Mouse (Mus musculus) bone marrow macrophage, adult 2 months (primary cell): ENCODE data around the gene Afap1. TPM values are rescaled to one million over a fixed set of nuclear protein-coding genes. Genes with fewer than 3 reads are reported as not detected.

Experiments
- H3K27ac ChIP-seq: 2 replicates; pipeline ENCODE4 v1.5.1; 2012; ENCODE audit warnings: low read depth, low read length; ENCODE audit not compliant: insufficient read depth
- H3K4me1 ChIP-seq: 2 replicates; pipeline ENCODE4 v1.6.1; 2012; ENCODE audit warnings: low read length; ENCODE audit not compliant: control insufficient read depth, insufficient read depth
- H3K4me3 ChIP-seq: 2 replicates; pipeline ENCODE4 v1.5.1; 2012; ENCODE audit warnings: mild to moderate bottlenecking, low read length, moderate library complexity; ENCODE audit not compliant: insufficient read depth
- CTCF ChIP-seq: IDR thresholded peaks from 2 replicates; pipeline ENCODE4 v1.5.1; 2012; ENCODE audit warnings: low read depth, mild to moderate bottlenecking, low read length, moderate library complexity
- POLR2A ChIP-seq: IDR thresholded peaks from 2 replicates; pipeline ENCODE4 v1.6.1; 2012; ENCODE audit warnings: mild to moderate bottlenecking, low read depth, low read length, borderline replicate concordance
- polyA plus RNA-seq: library from polyadenylated mRNA; stranded (reverse); fragments of >200 nt; gene quantifications from 2 replicates; pipeline ENCODE4 v1.2.4, GENCODE M21; 2012; ENCODE audit not compliant: missing spikeins, insufficient read depth, insufficient read length

Afap1 gene
- polyA plus RNA-seq, 1 experiment = 2.0 TPM

DNA sequence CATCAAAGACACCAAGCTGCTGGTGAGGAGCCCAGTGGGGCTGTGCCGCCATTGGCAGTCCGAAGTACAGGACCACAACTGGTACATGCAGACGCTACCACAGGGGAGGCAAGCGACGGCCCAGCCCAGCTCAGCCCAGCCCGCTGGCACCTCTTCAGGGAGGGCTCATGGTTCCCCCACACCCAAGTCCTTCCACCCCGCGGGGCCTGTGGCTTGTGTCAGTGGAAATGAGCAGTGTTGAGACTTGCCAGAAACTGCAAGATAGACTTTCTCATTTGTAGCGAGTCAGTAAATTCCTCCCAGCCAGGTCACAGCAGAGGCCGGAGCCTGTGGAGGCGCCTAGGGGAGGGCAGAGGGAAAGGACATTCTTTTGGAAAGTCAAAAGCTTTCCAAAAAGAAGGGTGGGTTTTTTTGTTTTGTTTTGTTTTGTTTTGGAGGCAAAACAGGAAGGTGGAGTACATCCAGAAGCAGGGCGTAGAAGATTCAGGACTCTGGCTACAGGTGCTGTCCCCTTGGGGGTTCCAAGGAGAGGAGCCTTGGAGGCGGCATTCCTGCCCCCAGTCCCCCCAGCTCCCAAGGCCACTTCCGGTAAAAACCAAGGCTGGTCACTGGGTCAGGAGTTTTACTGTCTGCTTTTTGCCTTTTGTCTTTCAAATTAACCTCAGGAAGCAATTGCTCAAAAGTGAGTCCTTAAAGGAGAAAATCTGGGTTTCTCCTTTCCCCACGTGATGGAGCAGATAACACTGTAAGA lies 55.3 kb downstream of the Afap1 start:
- no peaks in the 10 kb centered on the region for H3K4me1 ChIP-seq
- no peak for TF ChIP-seq POLR2A
- no peak for TF ChIP-seq CTCF
- H3K4me3 ChIP-seq = no peak overlapping the region
- no peak overlapping the region for H3K27ac ChIP-seq

- no peak overlapping the region for H3K4me3 ChIP-seq
- H3K4me1 ChIP-seq = no peaks in the 10 kb centered on the region
- no peak overlapping the region for H3K27ac ChIP-seq
- TF ChIP-seq CTCF = no peak
- no peak for TF ChIP-seq POLR2A
Observed at GRCm38 (mm10) chr5:35949061-35949460, 55.9 kb downstream of the Afap1 start.

- TF ChIP-seq CTCF = no peak
- TF ChIP-seq POLR2A = no peak
- Histone ChIP-seq H3K4me3 (no peak overlapping the region), H3K27ac (no peak overlapping the region), H3K4me1 (no peaks in the 10 kb centered on the region)
Observed at GRCm38 (mm10) chr5:35950504-35950903, 57.4 kb downstream of the Afap1 start.

GRCm38 (mm10) chr5:35954055-35954718 lies 61.1 kb downstream of the Afap1 start:
- Histone ChIP-seq H3K27ac (no peak overlapping the region), H3K4me1 (no peaks in the 10 kb centered on the region), H3K4me3 (no peak overlapping the region)
- TF ChIP-seq CTCF (no peak), POLR2A (no peak)

DNA sequence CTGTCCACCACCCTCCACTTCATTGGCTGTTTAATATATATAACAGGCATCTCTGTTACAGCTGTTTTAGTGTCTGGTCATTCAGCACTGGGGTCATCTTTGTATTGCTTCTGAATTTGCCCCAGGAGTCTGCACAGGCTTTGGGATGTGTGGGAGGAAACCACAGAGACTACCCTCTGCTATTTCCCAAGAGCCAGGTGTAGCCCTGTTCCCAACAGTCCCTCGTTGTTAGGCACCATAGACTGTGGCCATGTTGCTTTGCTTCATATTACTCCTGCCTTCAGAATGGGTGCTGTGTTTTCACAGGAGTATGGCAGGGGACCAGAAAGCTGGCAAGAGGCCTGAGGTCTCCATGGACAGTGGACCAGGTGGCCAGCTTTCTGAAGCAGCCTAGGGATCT lies 63.1 kb downstream of the Afap1 start:
- H3K4me3 ChIP-seq = no peak overlapping the region
- TF ChIP-seq POLR2A = no peak
- TF ChIP-seq CTCF = no peak

GRCm38 (mm10) chr5:35958681-35959080 lies 65.6 kb downstream of the Afap1 start:
- TF ChIP-seq POLR2A = no peak
- TF ChIP-seq CTCF = no peak

More for the DNA sequence above, 63.1 kb downstream of the Afap1 start:
- H3K4me1 ChIP-seq = no peaks in the 10 kb centered on the region
- H3K27ac ChIP-seq = no peak overlapping the region

DNA sequence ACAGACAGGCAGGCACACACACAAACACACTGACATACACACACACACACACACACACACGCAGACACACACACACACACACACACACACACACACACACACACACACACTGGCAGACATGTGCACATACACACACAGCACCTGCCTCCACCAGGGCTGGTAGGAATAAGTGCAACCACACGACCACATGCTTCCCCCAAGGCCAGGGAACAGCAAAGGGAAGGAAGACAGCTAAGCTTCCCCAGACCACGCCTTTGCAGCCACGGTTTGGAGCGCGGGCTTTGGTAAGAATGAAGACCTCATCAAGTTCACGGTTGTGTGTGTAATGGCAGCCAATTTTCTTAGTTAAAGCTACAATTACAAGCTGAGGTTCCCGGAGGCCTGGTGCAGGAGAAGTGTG lies 67.0 kb downstream of the Afap1 start:
- TF ChIP-seq CTCF (no peak), POLR2A (no peak)
- H3K4me3 ChIP-seq = no peak overlapping the region
- no peaks in the 10 kb centered on the region for H3K4me1 ChIP-seq
- no peak overlapping the region for H3K27ac ChIP-seq

More at GRCm38 (mm10) chr5:35958681-35959080, 65.6 kb downstream of the Afap1 start:
- Histone ChIP-seq H3K4me1 (no peaks in the 10 kb centered on the region), H3K4me3 (no peak overlapping the region), H3K27ac (no peak overlapping the region)

- H3K27ac ChIP-seq = no peak overlapping the region
- H3K4me3 ChIP-seq = no peak overlapping the region
- H3K4me1 ChIP-seq = no peaks in the 10 kb centered on the region
- TF ChIP-seq CTCF = no peak
Observed at GRCm38 (mm10) chr5:35961271-35961670, 68.2 kb downstream of the Afap1 start.

DNA sequence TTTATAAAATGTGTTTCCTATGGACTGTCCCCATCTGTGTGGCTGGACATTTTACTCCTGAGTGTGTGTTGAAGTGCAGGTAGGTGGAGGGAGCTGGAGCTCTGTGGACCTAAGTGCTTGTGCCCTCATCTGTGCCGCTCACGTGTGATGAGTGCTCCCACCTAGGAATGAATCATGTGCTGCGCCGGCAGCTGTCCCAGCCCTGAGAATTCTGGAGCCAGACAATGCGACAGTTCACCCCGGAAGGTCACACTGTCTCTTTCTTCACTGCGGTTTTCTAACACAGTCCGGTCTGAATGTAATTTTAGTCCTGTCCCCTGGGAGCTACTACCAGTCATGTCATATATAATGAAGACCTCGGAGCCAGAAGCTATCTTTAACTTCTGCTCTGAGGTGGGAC lies 70.5 kb downstream of the Afap1 start:
- no peak overlapping the region for H3K27ac ChIP-seq
- TF ChIP-seq POLR2A (no peak), CTCF (no peak)
- H3K4me3 ChIP-seq = no peak overlapping the region
- no peaks in the 10 kb centered on the region for H3K4me1 ChIP-seq

DNA sequence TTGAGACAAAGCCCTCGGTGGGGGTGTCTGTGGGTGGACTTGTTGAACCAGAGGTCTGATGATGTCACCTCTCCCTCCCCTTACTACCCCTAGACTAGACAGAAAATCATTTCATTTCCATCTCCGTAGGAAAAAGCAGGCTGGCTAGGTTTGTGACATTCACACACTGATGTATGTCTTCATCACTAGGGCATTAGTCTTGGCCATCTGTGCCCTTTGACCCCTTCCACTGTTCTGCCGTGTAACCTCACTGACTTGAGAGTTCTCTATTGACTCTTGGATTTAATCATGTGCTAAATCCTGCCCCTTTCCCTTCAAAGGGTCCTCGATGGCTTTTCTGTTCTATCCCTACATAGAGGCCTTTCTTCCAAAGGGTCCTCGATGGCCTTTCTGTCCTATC lies 71.9 kb downstream of the Afap1 start:
- TF ChIP-seq CTCF (no peak), POLR2A (no peak)
- Histone ChIP-seq H3K27ac (no peak overlapping the region), H3K4me3 (no peak overlapping the region), H3K4me1 (no peaks in the 10 kb centered on the region)

GRCm38 (mm10) chr5:35969857-35970256 lies 76.7 kb downstream of the Afap1 start:
- Histone ChIP-seq H3K4me1 (no peaks in the 10 kb centered on the region), H3K27ac (no peak overlapping the region), H3K4me3 (no peak overlapping the region)
- TF ChIP-seq POLR2A (no peak), CTCF (no peak)
